Mouse (Mus musculus): ENCODE measurements around the gene Gtpbp2.

Gtpbp2 gene

DNA sequence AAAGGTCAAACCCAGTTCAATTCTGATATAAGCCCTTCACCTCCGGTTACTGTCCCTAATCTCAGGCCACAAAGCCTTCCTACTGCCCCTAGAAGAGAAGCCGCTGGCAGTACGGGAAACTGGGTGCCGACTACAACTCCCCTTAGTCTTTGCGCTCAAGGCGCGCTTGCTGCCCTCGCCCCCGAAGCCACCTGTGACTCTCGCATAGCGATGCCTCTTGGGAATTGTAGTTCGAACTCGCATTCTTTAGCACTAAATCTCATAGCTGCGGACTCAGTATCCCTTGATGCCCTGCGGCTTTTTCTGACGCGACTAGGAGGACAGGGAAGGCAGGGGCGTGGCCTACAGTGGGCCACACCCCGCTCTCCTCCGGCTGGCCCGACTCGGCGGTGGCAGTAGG, at the start of gene Gtpbp2:
Gtpbp2 (plus strand) TSS at position 347 of the 400 bp plus-strand sequence.
- DNase-seq (ENCODE audit: low read depth, low spot score) = peak; percentile 100

DNA sequence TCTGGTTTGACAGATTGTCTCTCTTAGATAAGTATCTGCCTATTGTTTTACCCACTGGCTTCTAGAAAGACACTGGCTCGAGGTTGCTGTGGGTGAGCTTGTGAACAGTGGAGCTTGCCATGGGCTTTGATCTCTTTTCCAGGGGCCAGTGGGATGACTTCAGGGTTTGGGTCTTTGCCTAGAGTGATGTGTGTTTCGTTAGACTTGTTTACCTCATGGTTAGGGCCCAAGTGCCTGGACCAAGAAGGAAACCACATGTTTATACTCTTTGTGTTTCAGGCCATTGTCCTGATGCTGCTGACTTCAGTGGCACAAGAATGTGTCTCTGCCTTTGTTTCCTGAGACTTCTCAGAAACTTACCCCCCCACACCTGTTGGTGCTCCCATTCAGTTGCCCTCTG, 45.3 kb upstream of the Gtpbp2 start:
- no peak for DNase-seq (ENCODE audit: low read depth, low spot score)

DNA sequence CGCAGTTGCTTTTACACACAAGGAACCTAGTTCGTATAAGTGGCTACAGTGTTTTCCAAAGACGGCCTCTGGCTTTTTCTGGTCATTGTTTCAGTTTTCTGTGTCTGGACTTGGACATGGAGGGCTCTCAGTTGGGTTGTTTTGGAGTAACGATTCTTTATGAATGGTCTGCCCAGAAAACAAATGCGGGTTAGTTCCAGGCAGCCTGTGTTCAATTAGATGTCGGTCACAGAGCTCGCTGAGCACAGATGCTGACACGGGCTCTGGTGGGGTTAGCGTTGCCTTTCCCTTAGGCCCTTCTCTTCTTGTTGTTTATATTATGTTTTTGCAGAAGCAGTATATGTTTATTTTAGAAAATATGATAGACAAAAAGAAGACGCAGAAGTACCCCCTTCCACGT, 44.7 kb upstream of the Gtpbp2 start:
- DNase-seq (ENCODE audit: low read depth, low spot score) = no peak

DNA sequence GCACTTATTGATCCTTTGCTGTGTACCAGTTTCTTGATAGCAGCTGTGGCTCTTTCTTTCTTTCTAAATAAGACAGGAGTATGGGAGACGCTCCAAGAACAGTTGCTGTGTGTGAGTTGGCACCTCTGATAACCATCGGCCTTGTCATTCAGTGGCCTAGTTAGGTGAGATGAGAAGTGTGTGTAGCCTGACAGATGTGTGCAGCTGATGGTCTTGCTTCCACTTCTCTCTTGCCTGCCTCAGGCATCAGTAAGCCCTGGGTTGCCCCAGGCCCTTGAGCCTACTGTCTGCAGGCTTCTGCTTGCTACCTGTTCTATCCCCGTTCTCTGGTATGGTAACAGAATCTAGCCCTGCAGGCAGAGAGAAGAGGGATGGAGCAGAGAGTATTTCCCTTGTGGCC, 44.0 kb upstream of the Gtpbp2 start:
- DNase-seq (ENCODE audit: low read depth, low spot score) = no peak

DNA sequence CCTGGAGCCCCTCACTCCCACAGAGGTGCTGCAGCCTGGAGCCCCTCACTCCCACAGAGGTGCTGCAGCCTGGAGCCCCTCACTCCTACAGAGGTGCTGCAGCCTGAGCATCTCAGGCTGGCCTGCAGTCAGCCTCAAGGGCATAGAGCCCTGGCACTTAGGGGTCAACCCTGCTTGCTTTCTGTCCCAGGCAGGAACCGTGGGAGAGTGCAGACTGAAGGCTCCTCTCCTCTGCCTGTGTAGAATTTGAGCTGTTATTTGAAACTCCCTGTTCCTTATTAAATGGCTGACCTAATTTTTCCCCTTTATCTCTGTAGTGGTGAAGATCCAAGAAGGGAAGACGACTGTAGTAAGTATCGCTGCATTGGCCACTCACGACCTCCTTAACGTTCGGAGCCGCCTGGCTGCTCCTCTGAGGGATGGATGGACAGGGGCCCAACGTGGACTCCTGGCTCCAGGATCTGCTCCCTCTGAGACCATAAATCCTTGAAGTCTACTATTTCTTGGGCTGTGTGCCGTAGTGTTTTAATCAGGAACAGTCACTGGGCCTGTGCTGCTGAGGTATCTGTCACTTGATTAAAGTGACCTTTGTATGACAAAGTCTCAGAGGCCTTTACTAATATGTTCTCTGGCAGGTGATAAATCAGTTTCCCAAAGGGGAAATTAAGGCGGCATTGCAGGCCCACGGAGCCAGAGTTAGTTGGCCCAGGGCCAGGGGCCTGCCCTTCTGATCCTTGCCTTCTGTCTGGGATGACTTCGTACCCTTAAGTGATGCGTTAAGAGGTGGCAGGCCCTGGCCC, 43.0 kb upstream of the Gtpbp2 start:
- DNase-seq (ENCODE audit: low read depth, low spot score) = no peak

DNA sequence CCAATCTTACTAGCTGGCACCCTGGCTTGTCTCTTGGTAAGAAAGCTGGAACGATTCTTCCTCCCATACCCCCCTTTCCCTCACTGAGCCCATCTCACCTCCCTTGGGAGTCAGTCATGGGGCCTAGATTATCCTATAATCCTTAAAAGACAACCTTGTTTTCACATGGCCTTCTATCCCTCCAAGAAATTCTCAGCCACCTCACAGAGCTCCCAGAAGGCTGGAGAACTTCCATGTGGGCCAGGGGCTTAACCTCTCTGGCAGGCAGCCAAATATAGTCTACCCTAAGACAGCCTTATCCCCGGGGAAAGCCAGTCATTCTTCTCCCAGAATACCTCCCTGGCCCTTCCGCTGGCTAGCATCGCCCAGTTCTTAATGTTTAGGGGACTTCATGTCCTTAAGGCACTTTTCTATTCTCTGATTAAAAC, 42.4 kb upstream of the Gtpbp2 start:
- no peak for DNase-seq (ENCODE audit: low read depth, low spot score)

DNA sequence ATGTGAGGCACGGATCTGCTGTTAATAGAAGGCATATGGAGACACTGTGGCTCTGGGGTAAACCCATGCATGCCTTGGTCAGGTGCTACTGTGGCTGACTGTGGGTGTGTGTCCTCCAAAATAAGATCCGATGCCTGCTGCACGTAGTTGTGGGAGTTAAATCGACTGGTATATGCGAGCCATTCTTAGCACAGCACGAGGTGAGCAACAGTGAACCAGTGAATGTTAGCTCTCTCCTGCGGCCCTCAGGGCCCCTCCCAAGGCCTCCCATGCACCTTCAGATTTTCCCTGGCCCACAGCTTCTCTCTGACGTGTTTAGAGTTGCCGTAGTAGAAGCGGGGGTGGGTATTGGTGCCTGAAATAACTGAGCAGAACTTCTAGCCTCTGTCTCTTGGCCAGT, 41.2 kb upstream of the Gtpbp2 start:
- DNase-seq (ENCODE audit: low read depth, low spot score) = no peak

DNA sequence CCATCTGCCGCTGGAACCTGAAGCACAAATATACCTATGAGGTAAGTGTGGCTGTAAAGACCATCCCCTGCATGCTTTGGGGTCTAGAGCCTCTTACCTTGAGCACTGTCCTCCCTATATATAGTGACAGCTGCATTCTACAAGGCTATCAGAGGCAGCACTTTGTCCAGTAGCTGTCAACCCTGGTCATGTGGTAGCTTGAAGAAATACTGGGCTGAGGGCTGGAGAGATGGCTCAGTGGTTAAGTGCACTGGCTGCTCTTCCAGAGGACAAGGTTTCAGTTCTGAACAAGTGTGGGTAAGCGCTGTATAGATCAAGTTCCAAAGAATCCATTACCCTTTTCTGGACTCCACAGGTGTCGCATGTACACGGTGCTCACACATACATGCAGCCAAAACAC, 38.0 kb upstream of the Gtpbp2 start:
- DNase-seq (ENCODE audit: low read depth, low spot score) = no peak

DNA sequence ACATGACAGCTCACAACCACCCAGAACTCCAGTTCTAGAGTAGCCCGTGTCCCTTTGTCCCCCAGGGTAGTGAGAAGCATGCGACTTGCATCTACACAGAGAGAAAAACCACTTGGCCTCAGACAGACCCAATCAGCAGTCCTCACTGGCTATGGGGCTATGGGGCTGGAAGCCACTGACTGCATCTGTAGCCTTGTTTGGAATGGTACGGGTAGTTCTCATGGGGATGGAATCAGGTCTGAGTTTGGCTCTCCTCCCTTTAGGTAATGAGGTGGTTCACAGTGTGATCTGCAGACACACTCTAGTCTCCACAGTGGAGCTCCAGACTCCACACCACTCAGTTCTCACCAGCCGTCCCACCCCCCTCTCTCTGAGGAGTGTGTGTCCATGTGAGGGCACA, 37.5 kb upstream of the Gtpbp2 start:
- no peak for DNase-seq (ENCODE audit: low read depth, low spot score)

DNA sequence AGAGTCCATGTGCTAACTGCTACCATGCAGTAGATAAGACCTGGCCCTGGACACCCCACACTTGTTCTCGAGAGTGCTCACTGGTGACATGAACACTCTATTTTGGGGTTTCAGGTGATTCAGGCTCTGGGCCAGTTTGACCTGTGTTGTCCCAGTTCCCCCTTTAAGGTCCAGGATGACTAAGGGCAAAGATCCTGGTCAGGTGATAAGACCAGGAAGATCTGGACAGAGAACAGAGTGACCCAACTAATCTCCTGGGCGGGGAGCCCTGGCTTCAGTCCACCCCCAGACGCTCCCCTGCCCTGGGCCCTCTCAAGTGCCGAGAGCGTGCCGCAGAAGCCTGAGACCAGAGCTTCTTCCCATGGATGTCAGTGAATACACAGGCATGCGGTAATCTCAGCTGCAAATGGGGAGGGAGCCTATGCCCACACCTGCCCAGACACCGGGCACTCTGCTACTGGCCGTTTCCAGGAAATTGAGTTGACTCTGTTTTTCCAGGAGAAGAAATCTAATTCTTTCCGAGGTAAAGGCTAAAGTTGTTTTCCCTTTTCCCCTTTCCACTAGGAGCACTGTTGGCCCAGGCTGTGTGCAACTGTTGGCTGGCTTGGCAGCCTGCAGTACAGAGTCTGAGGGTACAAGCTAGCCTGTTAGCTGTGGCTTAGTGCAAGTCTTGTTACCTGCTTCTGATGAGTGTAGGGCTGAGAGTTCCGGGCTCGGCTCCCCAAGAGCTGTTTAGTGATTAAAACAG, 36.7 kb upstream of the Gtpbp2 start:
- DNase-seq (ENCODE audit: low read depth, low spot score) = no peak

DNA sequence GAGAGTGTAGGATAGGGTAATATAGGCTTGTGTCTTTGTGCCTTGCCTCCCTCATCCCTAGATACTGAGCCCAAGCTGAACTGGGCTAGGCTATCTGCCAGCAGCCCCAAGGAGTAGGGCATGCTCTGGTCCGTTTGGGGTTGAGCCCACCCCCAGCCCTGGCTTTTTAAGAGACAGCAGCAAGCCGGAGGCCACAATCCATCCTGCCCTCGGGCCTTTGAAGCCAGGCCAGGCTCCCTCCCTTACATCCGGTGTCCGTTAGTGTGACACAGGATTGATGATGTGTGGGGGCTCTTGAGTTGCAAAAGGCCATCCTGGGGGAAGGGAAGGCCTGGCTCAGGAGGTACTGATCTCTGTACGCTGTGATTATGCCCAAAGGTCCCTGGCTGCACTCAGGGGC, 34.2 kb upstream of the Gtpbp2 start:
- no peak for DNase-seq (ENCODE audit: low read depth, low spot score)

DNA sequence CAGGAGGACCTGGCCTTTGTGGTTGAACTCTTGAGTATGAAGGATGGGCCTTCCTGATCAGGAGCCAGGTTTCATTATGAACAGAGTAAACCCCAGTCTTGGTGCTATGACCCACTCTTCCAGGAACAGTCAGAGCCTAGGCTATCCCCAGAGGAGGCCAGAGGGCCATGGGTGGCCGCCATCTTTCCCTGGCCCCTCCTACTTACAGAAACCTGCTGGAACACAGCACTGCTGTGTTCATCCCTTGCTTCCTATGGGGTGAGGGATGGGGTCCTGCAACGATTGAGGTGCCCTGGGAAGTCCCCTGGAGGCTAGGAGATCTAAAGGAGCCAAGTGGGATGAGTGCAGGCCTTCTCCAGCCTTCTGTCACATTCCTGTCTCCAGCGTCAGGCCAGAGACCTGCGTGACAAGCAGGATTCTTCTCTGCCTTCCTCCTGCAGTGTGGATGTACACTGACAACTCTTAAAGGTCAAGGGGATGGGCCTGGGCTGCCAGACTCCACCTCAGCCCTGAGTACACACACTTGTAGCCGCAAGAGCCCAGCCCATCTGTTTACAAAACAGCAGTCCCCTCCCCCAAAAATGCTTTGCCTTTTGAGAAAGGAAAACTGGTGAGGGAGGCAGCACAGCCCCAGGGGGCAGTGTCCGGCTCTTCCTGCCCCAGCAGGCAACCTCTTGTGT, 32.9 kb upstream of the Gtpbp2 start:
- no peak for DNase-seq (ENCODE audit: low read depth, low spot score)

DNA sequence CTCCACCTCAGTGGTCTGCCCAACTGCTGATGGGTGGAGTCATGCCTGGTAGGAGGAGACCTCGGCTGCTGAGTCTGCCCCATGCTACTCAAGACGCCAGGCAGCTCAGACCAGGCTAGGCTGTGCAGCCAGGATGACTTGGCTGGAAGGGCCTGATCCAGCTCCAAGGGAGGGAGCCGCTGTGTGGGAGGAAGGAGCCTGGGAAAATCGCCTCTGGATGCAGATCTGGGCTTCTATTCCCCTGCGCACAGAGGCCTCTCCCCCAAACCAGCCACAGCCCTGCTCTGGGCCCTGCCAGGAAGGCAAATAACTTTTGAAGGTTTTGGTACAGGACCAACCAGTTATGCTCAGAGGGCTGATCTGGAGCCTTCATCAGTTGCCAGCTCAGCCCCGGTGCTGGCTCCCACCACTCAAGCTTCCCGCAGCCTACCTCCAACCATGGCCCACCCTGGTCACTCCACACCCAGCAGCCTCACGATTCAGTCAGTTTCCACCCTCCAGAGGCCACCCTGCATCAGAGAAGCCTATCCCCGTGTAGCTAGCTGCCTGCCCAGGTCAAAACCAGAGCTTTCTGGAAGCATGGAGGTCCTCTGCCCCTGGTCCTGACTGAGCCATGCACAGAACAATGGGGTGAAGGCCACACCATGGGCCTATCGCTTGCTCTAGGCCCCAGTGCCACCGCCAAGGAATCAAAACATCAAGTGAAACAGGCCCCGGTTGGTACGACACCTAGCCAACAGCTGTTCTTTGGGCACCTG, 30.9 kb upstream of the Gtpbp2 start:
- no peak for DNase-seq (ENCODE audit: low read depth, low spot score)

DNA sequence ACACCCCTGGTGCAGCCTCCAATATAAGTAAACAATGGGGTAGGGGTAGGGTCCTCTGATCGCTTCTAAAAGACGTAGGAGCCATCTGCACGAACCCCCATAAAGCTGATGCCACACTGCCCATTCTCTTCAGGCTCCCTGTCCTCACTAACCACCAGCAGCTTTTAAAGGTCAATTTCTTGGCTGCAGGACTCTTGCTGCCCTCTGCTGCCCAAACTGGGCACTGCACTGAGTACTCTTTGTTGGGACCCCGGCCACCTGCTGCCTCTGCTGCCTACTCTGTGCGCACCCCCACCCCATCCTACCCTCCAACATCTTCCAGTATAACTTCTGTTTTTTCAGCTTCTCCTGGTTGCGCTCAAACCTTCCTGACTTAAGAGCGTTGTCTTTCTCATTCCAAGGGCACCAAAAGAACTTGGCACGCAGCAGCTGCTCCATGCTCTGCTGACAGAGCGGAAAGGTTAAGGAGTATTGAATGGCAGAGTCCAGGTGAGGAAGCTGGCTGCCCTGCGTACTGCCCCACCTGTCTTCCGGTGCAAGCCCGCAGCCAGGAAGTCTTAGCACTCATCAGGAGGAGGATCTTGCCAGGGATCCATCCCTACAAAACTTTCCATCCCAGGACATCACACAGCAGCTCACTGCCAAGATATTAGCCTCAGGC, 28.6 kb upstream of the Gtpbp2 start:
- DNase-seq (ENCODE audit: low read depth, low spot score) = no peak

DNA sequence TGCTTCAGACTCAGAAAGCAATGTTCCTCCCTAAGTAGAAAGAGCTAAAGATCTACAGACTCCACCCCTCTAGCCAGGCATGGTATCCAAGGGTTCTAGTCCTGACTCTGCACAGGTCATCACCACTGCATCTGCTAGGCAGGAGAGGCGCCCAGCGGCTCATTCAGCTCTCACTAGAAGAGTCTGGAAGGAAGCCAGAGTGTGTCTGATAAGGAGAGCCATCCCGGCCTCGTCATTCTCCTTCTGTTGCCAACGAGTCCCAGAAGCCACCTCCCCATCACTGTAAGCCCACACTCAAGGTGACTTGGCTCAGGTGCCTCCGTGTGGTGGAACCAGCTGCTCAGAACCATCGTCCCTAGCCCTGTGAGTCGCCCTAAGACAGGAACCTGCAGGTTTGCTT, 28.0 kb upstream of the Gtpbp2 start:
- no peak for DNase-seq (ENCODE audit: low read depth, low spot score)

DNA sequence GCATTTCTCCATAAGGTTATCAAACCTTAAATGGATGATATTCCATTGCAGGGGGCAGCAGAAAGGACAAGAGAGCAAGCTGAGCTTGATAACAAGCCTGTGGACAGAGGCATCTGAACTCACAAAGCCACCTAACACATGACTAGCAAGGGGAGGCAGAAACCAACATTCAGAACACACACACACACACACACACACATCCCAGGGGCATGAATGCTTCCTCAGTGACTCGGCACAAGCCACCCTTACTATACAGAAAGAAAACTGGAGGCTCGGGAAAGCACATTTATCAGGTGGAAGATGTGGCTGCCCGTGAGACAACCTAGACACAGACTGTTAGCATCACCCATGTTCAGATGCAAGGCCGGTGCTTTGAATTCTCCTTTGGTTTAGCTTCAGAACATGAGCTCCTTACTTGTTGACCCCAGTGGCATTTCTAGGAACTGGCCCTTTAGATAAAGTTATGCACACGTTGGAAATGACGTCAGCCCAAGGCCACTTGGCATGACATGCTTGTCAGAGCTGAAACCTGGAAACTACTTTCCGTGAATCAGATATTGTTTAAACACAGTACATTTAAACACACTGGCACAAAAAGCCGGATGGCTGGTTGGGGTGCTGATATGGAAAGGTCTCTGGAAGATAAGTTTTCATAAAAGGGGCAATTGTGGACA, 22.1 kb upstream of the Gtpbp2 start:
- no peak for DNase-seq (ENCODE audit: low read depth, low spot score)

DNA sequence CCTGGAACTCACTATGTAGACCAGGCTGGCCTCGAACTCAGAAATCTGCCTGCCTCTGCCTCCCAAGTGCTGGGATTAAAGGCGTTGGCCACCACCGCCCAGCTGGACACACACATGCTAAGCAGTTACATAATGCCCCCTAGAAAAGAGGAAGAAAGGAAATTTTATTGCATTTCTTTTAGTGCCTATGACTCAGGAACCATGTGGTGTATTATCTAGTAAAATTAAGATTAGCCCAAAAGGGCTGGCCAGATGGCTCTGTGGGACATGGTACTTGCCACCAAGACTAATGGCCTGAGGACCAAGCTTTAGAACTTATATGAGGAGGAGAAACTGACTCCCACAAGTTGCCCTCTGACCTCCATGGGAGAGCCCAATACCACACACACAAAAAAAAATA, 21.0 kb upstream of the Gtpbp2 start:
- no peak for DNase-seq (ENCODE audit: low read depth, low spot score)

DNA sequence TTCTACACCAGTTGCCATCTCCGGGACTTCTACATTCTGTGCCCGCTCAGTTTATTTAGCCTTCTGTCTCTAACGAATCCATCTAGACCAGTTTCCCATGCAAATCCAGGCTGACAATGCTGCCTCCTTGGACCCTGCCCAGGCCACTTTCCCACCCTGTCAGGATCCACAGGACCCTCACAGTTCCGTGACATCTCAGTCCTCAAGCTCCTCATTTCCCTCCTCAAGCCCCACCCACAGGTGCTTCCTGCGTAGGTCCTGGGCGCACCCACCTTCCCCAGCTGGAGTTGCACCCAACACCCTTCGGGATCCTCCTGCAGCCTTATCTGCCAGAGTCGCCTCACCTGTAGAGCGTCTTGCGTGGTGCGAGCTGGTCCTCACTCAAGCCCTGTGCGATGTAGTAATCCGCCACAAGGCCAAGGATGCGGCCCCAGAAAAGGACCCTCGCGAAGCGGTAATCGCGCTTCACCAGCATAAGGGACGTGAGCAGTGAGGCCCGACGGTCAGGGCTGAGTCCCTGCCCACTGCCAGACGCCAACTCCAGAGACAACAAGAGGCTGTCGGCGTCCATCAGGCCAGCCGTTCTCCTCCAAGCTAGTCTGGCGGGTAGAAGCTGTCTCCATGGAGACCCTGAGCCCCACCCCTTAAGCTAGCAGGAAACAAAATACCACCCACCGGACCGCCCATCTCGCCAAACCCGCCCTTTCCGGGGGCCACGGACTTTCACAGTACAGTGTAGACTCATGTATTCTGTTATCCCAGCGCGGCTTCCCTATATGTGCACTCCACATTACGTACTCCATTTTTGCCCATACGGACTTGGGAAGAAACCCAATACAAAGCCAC, 17.0 kb upstream of the Gtpbp2 start, which contains the start of gene Rsph9:
Rsph9 (minus strand) TSS at position 639 of the 846 bp plus-strand sequence.
- no peak for DNase-seq (ENCODE audit: low read depth, low spot score)

DNA sequence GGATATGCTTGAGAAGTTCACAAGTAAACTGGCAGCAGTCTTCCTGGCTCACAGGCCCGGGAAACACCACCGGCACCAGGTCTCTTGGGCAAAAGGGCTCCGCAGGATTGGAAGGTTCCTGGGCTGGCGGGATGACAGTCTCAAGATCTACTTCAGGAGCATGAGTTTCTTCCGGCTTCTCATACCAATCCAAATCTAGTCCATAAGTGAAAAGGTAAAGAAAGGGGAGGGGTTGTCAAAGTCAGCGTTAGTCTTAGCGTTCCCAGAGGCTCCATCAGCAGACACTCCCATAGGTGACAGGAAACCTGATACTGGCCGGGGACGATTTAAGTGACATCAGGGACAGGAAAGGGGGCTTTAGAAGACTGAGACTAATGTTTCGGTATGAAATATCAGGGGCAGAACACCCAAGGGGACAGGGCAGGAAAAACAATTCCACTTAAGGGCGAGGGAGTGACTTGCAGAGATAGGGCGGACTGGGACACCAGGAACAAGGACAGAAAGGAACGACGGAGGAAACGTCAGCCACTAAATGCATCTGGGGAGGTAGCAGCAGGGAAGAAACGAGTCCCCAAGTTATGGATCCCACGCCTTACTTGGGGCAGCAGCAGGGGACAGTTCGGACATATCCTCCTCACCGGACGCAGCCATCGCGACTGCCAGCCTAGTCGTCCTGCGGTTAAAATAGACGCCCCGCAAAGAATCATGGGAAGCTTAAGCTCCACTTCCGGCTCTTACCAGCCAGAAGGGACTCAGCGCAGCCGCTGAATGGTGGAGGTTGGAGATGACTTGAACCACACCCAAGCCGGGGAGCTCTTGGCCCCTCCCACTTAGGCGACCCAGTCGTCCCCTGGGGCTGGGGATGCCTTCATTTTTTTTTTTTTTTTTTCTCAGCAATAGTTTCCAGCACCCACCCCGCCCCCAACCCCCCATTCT, 7.7 kb upstream of the Gtpbp2 start, which contains the start of gene Mad2l1bp:
Mad2l1bp (minus strand) TSS at position 707 of the 936 bp plus-strand sequence.
- peak; percentile 79 for DNase-seq (ENCODE audit: low read depth, low spot score)
